Mouse (Mus musculus) ES-E14 (cell line): ENCODE measurements at regions not wholly inside any gene's neighbourhood (a gene's known extent, or its start where the extent isn't known, plus 50 kb on each side); places are given as distances from the start of the nearest gene placed in this dataset.
"Not testable (repeated sequence)": the region's sequence is repeated elsewhere in the genome, so short reads cannot be mapped to it uniquely, and the experiment has no call there.

Experiments
- DNase-seq: peaks from one replicate; pipeline ENCODE4 v3.0.0-alpha.2; 2013; ENCODE audit warnings: low read depth, low spot score
- H3K27ac ChIP-seq: 2 replicates; pipeline ENCODE4 v1.5.1; 2012; ENCODE audit warnings: low read depth, mild to moderate bottlenecking, low read length, moderate library complexity, mixed read lengths; ENCODE audit not compliant: poor library complexity, insufficient read depth, severe bottlenecking
- H3K36me3 ChIP-seq: 2 replicates; pipeline ENCODE4 v1.6.1; 2012; ENCODE audit warnings: mild to moderate bottlenecking, low read length, moderate library complexity, mixed read lengths; ENCODE audit not compliant: control insufficient read depth, poor library complexity, insufficient read depth, severe bottlenecking
- H3K4me1 ChIP-seq, 2 experiments: fragments of 150-350 bp in 1 of 2; sonication (generic) in 1 of 2; 2 replicates each; pipeline ENCODE4 v1.6.1; 2012; ENCODE audit warnings: low read length in 2 of 2, mild to moderate bottlenecking in 1 of 2, mixed read lengths in 1 of 2; ENCODE audit not compliant: control insufficient read depth in 2 of 2, insufficient read depth in 2 of 2, poor library complexity in 1 of 2
- H3K4me3 ChIP-seq, 2 experiments: fragments of 150-350 bp in 1 of 2; sonication (generic) in 1 of 2; 2 replicates each; pipeline ENCODE4 v1.5.1; 2012; ENCODE audit warnings: low read length in 2 of 2, low read depth in 1 of 2, mild to moderate bottlenecking in 1 of 2, mixed read lengths in 1 of 2; ENCODE audit not compliant: insufficient read depth in 1 of 2, poor library complexity in 1 of 2, severe bottlenecking in 1 of 2
- H3K9ac ChIP-seq: 2 replicates; pipeline ENCODE4 v1.6.1; 2012; ENCODE audit warnings: low read depth, mild to moderate bottlenecking, low read length, mixed read lengths; ENCODE audit not compliant: poor library complexity, insufficient read depth, severe bottlenecking
- H3K9me3 ChIP-seq: fragments of 150-350 bp; sonication (generic); 2 replicates; pipeline ENCODE4 v1.6.1; 2012; ENCODE audit warnings: low read depth, mild to moderate bottlenecking, low read length; ENCODE audit not compliant: control insufficient read depth, insufficient read depth
- in situ Hi-C, 2 experiments: fragments of 600-800 bp; cut with MboI; formaldehyde crosslinking; loops; one replicate each; pipeline ENCODE4 v1.15.1; 2025; ENCODE audit warnings: low sequenced_read_pairs in 2 of 2, inconsistent platforms in 1 of 2; ENCODE audit not compliant: unreplicated experiment in 2 of 2

DNA sequence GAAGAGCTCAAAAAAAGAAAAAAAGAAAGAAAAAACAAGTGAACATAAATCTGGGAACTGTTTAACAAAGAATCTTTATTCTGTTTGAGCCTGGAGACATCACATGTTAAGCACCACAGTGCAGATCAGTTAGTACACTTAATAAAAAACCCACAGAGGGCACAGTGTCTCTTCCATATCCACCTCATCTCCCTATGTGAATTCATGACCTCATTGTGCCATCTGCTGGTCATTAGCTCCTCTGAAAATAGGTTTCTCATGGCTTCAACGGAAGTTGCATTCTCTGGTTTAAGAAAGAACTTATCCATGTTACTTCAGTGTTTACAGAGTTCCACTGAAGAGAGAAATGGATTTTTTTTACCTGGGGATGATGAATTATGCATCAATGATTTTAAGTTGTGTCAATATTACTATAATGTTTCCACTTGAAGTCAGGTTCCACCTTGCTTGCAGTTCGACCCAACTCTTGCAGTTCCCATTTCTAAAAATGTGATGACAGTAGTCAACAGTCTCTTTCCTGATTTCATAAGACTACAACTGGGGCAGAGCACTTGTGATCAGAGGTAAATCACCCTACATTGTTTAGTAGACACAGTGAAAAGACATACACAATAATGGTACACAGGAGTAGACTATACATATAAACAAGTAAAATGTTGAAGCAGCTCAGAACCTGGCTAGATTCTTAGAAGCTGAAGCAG is 91.9 kb upstream of the Zfp386 start:
- in situ Hi-C loops, H3K27ac ChIP-seq, H3K9ac ChIP-seq, H3K9me3 ChIP-seq, H3K4me1 ChIP-seq, H3K4me3 ChIP-seq, DNase-seq, H3K36me3 ChIP-seq: not testable (repeated sequence)

DNA sequence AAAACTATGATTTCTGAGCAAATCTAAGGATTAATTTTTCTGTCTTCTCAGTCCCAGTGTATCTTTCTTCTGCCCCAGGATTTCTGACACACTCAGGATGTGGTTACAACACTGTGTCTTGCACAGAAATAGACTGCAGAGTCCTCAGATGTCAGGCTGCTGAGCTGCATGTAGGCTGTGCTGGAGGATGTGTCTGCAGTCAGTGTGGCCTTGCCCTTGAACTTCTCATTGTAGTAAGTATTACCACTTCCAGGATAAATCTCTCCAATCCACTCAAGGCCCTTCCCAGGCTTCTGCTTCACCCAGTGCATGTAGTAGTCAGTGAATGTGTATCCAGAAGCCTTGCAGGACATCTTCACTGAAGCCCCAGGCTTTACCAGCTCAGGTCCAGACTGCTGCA is 83.8 kb upstream of the Zfp386 start:
- in situ Hi-C loops, H3K36me3 ChIP-seq, H3K9ac ChIP-seq, H3K4me3 ChIP-seq, DNase-seq, H3K4me1 ChIP-seq, H3K27ac ChIP-seq, H3K9me3 ChIP-seq: not testable (repeated sequence)

DNA sequence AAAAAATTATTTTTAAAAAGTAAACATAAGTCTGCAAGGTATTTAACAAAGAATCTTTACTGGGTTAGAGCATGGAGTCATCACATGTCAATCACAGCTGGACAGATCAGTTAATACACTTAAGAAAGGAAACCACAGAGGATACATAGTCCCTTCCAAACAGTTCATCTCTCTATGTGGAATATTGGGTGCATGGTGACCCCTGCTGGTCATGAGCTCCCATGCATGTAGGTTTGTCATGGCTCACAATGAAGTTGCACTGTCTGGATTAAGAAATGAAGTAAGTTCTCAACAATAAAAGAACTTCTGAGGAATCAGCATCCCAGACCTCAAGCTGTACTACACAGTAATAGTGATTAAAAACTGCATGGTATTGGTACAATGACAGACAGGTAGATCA is 80.0 kb upstream of the Zfp386 start:
- H3K27ac ChIP-seq, H3K4me3 ChIP-seq, in situ Hi-C loops, DNase-seq, H3K36me3 ChIP-seq, H3K9me3 ChIP-seq, H3K4me1 ChIP-seq, H3K9ac ChIP-seq: not testable (repeated sequence)
